Mouse (Mus musculus) forebrain, postnatal 0 days (tissue): Measurements from ENCODE around the gene Gm17349. TPM values are rescaled to one million over a fixed set of nuclear protein-coding genes. Genes with fewer than 3 reads are reported as not detected.
A peak's percentile ranks its signal among the peaks of the same experiment; 100 is the strongest.

Source experiments
- ATAC-seq: fragments of 200-750 bp; cut with Nextera tagmentation; 2 replicates; pipeline ENCODE4 v1.8.0; 2017; ENCODE audit warnings: mild to moderate bottlenecking, moderate library complexity
- DNase-seq: peaks from one replicate; pipeline ENCODE4 v3.0.0-alpha.2; 2015
- H3K27ac ChIP-seq: fragments of 300-500 bp; sonication (generic); 2 replicates; pipeline ENCODE4 v1.5.1; 2014; ENCODE audit warnings: low read depth, mild to moderate bottlenecking, antibody characterized with exemption, low read length, moderate library complexity, mixed read lengths
- H3K27me3 ChIP-seq: fragments of 300-500 bp; sonication (generic); 2 replicates; pipeline ENCODE4 v1.6.1; 2014; ENCODE audit warnings: mild to moderate bottlenecking, low read length, mixed read lengths; ENCODE audit not compliant: insufficient read depth
- H3K36me3 ChIP-seq: fragments of 300-500 bp; sonication (generic); 2 replicates; pipeline ENCODE4 v1.6.1; 2014; ENCODE audit warnings: mild to moderate bottlenecking, moderate library complexity; ENCODE audit not compliant: insufficient read depth
- H3K4me1 ChIP-seq: fragments of 300-500 bp; sonication (generic); 2 replicates; pipeline ENCODE4 v1.6.1; 2014; ENCODE audit warnings: antibody characterized with exemption; ENCODE audit not compliant: insufficient read depth
- H3K4me2 ChIP-seq: fragments of 300-500 bp; sonication (generic); 2 replicates; pipeline ENCODE4 v1.6.1; 2014; ENCODE audit warnings: low read depth, mild to moderate bottlenecking, moderate library complexity
- H3K4me3 ChIP-seq: fragments of 300-500 bp; sonication (generic); 2 replicates; pipeline ENCODE4 v1.5.1; 2014; ENCODE audit warnings: low read depth, low read length, mixed read lengths
- H3K9ac ChIP-seq: fragments of 300-500 bp; sonication (generic); 2 replicates; pipeline ENCODE4 v1.6.1; 2014; ENCODE audit warnings: mild to moderate bottlenecking
- H3K9me3 ChIP-seq: fragments of 300-500 bp; sonication (generic); 2 replicates; pipeline ENCODE4 v1.6.1; 2016; ENCODE audit warnings: low read length
- CTCF ChIP-seq: sonication (generic); IDR thresholded peaks from 2 replicates; pipeline ENCODE4 v1.5.1; 2016; ENCODE audit warnings: antibody characterized with exemption, control low read depth, low read depth
- WGBS: fragments of 180-500 bp; shearing (Covaris S2); extraction: QIAGEN DNeasy Blood & Tissue Kit; methylation state at CpG from one replicate; pipeline ENCODE4 v1.1.7; 2014; 5-methylcytosine and 5-hydroxymethylcytosine counted together
- polyA plus RNA-seq: library from polyadenylated mRNA; unstranded; fragments of >200 nt; fragmentation: Nextera tagmentation; extraction: Ambion mirVana; gene quantifications from 2 replicates; pipeline ENCODE4 v1.2.1, GENCODE M21; 2015
- total RNA-seq: library from RNA; depleted of rRNA; stranded (reverse); fragments of >200 nt; gene quantifications from 2 replicates; pipeline ENCODE4 v1.2.3, GENCODE M21; 2014; rRNA removed

Gene Gm17349
- total RNA-seq = not detected in 2 replicates
- polyA plus RNA-seq = not detected in 2 replicates

DNA sequence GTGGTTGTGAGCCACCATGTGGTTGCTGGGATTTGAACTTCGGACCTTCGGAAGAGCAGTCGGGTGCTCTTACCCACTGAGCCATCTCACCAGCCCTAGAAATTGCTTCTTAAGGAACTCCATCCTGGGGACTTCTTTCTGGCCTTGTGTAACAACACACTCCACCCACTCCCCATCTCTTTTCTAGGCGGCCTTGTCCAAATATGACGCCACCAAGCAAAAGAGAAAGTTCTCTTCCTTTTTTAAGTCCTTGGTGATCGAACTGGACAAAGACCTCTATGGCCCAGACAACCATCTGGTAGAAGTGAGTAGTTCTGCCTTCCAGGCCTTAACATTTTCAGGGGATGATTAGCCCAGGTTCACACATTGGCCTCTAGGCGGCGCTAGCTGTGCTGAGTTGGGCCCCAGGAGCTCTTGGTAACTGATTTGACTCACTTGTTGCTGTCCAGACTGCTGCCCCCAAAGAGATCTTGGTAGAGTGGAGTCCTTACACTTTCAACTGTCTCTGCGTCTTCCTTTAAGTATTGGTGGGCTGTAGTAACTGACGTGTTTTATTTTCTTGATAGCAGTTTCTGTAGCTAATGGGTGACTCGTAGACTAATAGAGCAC lies at the start of gene Gm17349:
Gene Gm17349, minus strand, starts transcription at position 51 of the 609 bp plus-strand sequence.
- peak within 1 kb of the TSS; percentile 98 for H3K27ac ChIP-seq
- H3K4me1 ChIP-seq = peaks cover 20% of the 10 kb centered on the region
- H3K9me3 ChIP-seq = no peaks in the 10 kb centered on the region
- peaks cover 59% of the 10 kb centered on the region for H3K36me3 ChIP-seq
- H3K27me3 ChIP-seq = no peaks in the 10 kb centered on the region
- H3K4me3 ChIP-seq = peak within 1 kb of the TSS; percentile 22
- H3K4me2 ChIP-seq = peak within 1 kb of the TSS; percentile 83
- 65% methylated on average over 11 of the region's 11 CpGs for WGBS
- DNase-seq (peak; percentile 72), ATAC-seq (no peak)
- H3K9ac ChIP-seq = peak within 1 kb of the TSS; percentile 97
- TF ChIP-seq CTCF = peak; percentile 80

DNA sequence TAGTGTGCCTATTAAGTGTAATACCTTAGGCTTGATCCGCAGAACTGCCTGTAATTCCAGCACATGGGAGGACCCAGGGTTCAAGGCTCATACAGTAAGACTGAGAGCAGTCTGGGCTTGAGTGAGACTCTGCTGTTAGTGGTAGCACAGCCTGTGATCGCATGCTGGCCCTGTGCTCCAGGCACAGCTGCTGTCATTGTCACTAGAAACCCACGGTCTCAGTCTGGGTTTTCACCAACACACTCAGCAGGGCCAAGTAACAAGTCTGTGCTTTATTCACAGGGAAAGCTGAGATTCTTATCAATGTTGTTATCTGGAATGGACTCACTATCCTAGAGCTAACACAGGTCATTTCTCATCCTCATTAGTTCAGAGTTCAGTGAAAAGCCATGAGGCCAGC lies 48.9 kb upstream of the Gm17349 start:
- no peaks in the 10 kb centered on the region for H3K36me3 ChIP-seq
- no peak overlapping the region for H3K9ac ChIP-seq
- no peak for DNase-seq
- WGBS = 64% methylated on average over 3 of the region's 3 CpGs
- H3K9me3 ChIP-seq = no peaks in the 10 kb centered on the region
- H3K4me2 ChIP-seq = no peak overlapping the region
- ATAC-seq = no peak
- no peaks in the 10 kb centered on the region for H3K4me1 ChIP-seq
- no peaks in the 10 kb centered on the region for H3K27me3 ChIP-seq
- H3K4me3 ChIP-seq = no peak overlapping the region
- H3K27ac ChIP-seq = no peak overlapping the region
- no peak for TF ChIP-seq CTCF

DNA sequence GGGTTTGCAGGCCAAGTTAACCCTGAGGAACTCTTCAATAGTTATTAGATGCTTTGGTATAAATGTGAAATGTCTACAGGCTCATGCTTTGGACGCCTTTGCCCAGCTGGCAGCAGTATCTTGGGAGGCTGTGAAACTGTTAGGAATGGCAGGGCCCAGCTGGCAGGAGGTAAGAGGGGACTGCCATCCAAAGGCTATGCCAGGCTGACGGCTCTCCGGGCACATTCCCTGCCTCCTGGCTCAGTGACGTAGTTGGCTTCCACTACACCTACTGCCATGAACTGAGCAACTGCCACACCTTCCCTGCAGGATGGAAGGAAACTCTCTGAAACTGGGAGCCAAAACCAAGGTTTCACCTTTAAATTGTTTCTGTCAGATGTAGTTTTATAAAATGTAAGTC lies 34.9 kb upstream of the Gm17349 start:
- no peak for DNase-seq
- 76% methylated on average over 4 of the region's 4 CpGs for WGBS
- Histone ChIP-seq H3K4me3 (no peak overlapping the region), H3K36me3 (peaks cover 75% of the 10 kb centered on the region), H3K9me3 (no peaks in the 10 kb centered on the region), H3K4me1 (no peaks in the 10 kb centered on the region), H3K4me2 (no peak overlapping the region), H3K9ac (no peak overlapping the region), H3K27me3 (no peaks in the 10 kb centered on the region), H3K27ac (no peak overlapping the region)
- no peak for ATAC-seq
- no peak for TF ChIP-seq CTCF

DNA sequence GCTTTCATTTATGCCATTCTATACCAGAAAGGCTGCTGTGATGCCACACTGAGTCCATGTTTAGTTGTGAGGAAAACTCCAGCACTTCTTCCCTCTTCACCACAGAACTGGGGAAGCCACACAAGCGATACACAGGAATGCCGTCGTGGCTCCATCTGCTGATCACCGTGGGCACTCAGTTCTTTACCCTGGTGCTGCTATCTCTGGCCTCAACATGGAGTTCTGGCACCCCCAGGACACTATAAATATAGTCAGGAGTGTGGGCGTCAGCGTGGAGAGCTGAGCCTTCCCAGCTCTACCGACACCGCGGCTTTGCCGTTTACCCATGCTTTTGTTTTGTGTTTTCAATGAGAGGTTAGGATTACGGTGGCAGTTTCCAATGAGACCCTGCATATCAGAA lies 31.4 kb upstream of the Gm17349 start:
- ATAC-seq = no peak
- Histone ChIP-seq H3K27ac (no peak overlapping the region), H3K9ac (no peak overlapping the region), H3K4me1 (no peaks in the 10 kb centered on the region), H3K27me3 (no peaks in the 10 kb centered on the region), H3K4me3 (no peak overlapping the region), H3K9me3 (no peaks in the 10 kb centered on the region), H3K4me2 (no peak overlapping the region), H3K36me3 (peaks cover 57% of the 10 kb centered on the region)
- no peak for TF ChIP-seq CTCF
- no peak for DNase-seq
- WGBS = 89% methylated on average over 11 of the region's 11 CpGs

DNA sequence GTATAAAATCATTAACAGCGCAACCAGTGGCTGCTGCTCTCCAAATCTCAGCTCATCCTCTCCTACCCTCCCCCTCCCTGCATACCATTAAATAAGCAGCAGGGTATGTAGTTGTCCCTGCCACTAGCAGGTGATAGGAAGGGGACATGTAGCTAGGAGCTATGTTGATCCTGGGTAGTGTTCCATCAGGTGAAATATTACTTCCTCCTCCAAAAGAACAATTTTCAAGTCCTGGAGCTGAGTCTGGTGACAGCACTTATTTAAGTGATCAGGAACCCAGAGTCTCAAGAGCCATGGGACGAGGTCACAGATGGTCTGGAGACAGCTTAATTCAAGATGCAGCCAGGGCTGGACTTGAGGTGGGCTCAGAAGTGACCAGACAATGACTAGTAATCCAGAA lies 30.3 kb upstream of the Gm17349 start:
- DNase-seq = no peak
- Histone ChIP-seq H3K9me3 (no peaks in the 10 kb centered on the region), H3K27ac (no peak overlapping the region), H3K36me3 (peaks cover 47% of the 10 kb centered on the region), H3K27me3 (no peaks in the 10 kb centered on the region), H3K4me1 (no peaks in the 10 kb centered on the region), H3K4me3 (no peak overlapping the region), H3K9ac (no peak overlapping the region), H3K4me2 (no peak overlapping the region)
- WGBS = 97% methylated on average over 2 of the region's 2 CpGs
- no peak for TF ChIP-seq CTCF
- no peak for ATAC-seq

DNA sequence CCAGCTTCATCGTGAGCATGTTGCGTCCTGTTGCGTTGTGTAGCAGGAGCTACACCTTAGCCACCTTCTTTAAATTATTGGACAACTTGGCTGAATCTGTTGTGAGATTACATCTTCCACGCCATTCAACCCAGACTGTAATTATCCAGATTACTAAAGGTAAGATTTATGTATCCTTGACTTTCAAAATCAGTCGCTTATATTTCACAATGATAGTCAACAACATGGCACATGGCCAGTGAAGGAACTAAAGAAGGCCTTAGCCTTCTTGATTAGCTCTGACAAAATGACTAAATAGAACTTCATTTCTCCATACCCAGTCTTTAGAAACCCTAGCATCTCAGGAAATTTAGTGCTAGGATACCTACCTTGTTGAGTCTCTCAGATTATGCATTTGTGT lies 27.9 kb upstream of the Gm17349 start:
- no peak for TF ChIP-seq CTCF
- Histone ChIP-seq H3K27me3 (no peaks in the 10 kb centered on the region), H3K36me3 (peaks cover 35% of the 10 kb centered on the region), H3K4me3 (no peak overlapping the region), H3K9ac (no peak overlapping the region), H3K4me2 (no peak overlapping the region), H3K27ac (no peak overlapping the region), H3K4me1 (no peaks in the 10 kb centered on the region), H3K9me3 (no peaks in the 10 kb centered on the region)
- WGBS = 94% methylated on average over 5 of the region's 5 CpGs
- DNase-seq (no peak), ATAC-seq (no peak)

DNA sequence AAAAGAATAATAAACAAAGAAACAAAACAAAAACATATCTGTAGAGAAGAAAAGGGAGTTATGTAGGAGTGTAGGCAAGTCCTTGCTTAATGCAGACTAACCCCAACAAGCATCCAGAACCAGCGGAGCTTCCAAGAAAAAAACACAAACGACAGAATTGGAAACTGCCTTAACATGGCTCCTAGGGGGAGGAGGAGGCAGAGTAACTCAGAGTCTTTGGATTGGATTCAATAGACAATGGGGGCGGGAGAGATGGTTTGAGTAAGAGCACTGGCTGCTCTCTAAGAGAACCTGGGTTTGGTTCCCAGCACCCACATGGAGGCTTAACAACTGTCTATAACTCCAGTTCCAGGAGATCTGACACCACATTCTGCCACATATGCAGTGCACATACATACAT lies 26.4 kb upstream of the Gm17349 start:
- no peaks in the 10 kb centered on the region for H3K9me3 ChIP-seq
- no peaks in the 10 kb centered on the region for H3K27me3 ChIP-seq
- WGBS = 88% methylated on average over 3 of the region's 3 CpGs
- no peak for ATAC-seq
- H3K27ac ChIP-seq = no peak overlapping the region
- no peaks in the 10 kb centered on the region for H3K4me1 ChIP-seq
- TF ChIP-seq CTCF = no peak
- DNase-seq = no peak
- H3K4me2 ChIP-seq = no peak overlapping the region
- H3K36me3 ChIP-seq = peaks cover 27% of the 10 kb centered on the region
- no peak overlapping the region for H3K4me3 ChIP-seq
- H3K9ac ChIP-seq = no peak overlapping the region
